Mouse (Mus musculus) liver, embryonic 11.5 days (tissue): ENCODE data around the gene R3hdm2. TPM values are rescaled to one million over a fixed set of nuclear protein-coding genes. Genes with fewer than 3 reads are reported as not detected.

Source experiments
- ATAC-seq: fragments of 200-750 bp; cut with Nextera tagmentation; replicated peaks from 2 replicates; pipeline ENCODE4 v1.8.0; 2017; ENCODE audit warnings: moderate number of reproducible peaks, mild to moderate bottlenecking, moderate TSS enrichment, moderate library complexity; ENCODE audit not compliant: low FRiP score
- DNase-seq: peaks from one replicate; pipeline ENCODE4 v3.0.0-alpha.2; 2017; ENCODE audit warnings: low spot score
- H3K27ac ChIP-seq: fragments of 300-500 bp; sonication (generic); 2 replicates; pipeline ENCODE4 v1.5.1; 2014; ENCODE audit warnings: mild to moderate bottlenecking, low read depth, low read length, control low read depth
- H3K27me3 ChIP-seq: fragments of 300-500 bp; sonication (generic); replicated peaks from 2 replicates; pipeline ENCODE4 v1.6.1; 2014; ENCODE audit warnings: low read length, mixed read lengths; ENCODE audit not compliant: control insufficient read depth, insufficient read depth
- H3K36me3 ChIP-seq: fragments of 300-500 bp; sonication (generic); 2 replicates; pipeline ENCODE4 v1.6.1; 2014; ENCODE audit warnings: mild to moderate bottlenecking, low read length, moderate library complexity, mixed read lengths; ENCODE audit not compliant: control insufficient read depth, insufficient read depth
- H3K4me1 ChIP-seq: fragments of 300-500 bp; sonication (generic); replicated peaks from 2 replicates; pipeline ENCODE4 v1.6.1; 2014; ENCODE audit warnings: low read length, mixed read lengths; ENCODE audit not compliant: control insufficient read depth, insufficient read depth
- H3K4me2 ChIP-seq: fragments of 300-500 bp; sonication (generic); 2 replicates; pipeline ENCODE4 v1.6.1; 2014; ENCODE audit warnings: mild to moderate bottlenecking, control low read depth, moderate library complexity
- H3K4me3 ChIP-seq: fragments of 300-500 bp; sonication (generic); 2 replicates; pipeline ENCODE4 v1.5.1; 2014; ENCODE audit warnings: low read depth, low read length, control low read depth
- H3K9ac ChIP-seq: fragments of 300-500 bp; sonication (generic); 2 replicates; pipeline ENCODE4 v1.6.1; 2014; ENCODE audit warnings: low read depth, low read length, control low read depth
- H3K9me3 ChIP-seq: fragments of 300-500 bp; sonication (generic); 2 replicates; pipeline ENCODE4 v1.6.1; 2016; ENCODE audit warnings: low read length, inconsistent platforms, mixed read lengths; ENCODE audit not compliant: control insufficient read depth
- WGBS: fragments of 180-500 bp; shearing (Covaris S2); extraction: QIAGEN DNeasy Blood & Tissue Kit; methylation state at CpG from one replicate; pipeline ENCODE4 v1.1.7; 2014; 5-methylcytosine and 5-hydroxymethylcytosine counted together
- polyA plus RNA-seq: library from polyadenylated mRNA; unstranded; fragments of >200 nt; fragmentation: Nextera tagmentation; extraction: Ambion mirVana; gene quantifications from 2 replicates; pipeline ENCODE4 v1.2.1, GENCODE M21; 2014

The R3hdm2 gene
- polyA plus RNA-seq, 1 experiment from 2014 or later = 33.8 TPM

- WGBS = 64% methylated on average over 13 of the region's 13 CpGs
- peaks cover 23% of the 10 kb centered on the region for H3K36me3 ChIP-seq
- no peak within 1 kb of the TSS for H3K9ac ChIP-seq
- H3K9me3 ChIP-seq = no peaks in the 10 kb centered on the region
- no peak within 1 kb of the TSS for H3K27ac ChIP-seq
- DNase-seq = no peak
- no peaks in the 10 kb centered on the region for H3K4me1 ChIP-seq
- H3K4me2 ChIP-seq = no peak within 1 kb of the TSS
- H3K27me3 ChIP-seq = no peaks in the 10 kb centered on the region
- ATAC-seq = peak; percentile 41; the same call in 1 of the 2 replicates
- no peak within 1 kb of the TSS for H3K4me3 ChIP-seq
These were observed 121.1 kb downstream of the R3hdm2 start, which contains the start of gene Stac3 for GRCm38 (mm10) chr10:127500894-127501893. Stac3 (plus strand) TSS chr10:127501686.

GRCm38 (mm10) chr10:127508239-127508638, 128.1 kb downstream of the R3hdm2 start:
- peaks cover 28% of the 10 kb centered on the region for H3K4me1 ChIP-seq
- WGBS = 4% methylated on average over 15 of the region's 15 CpGs
- no peak overlapping the region for H3K9ac ChIP-seq
- H3K27me3 ChIP-seq = peaks cover 54% of the 10 kb centered on the region
- no peaks in the 10 kb centered on the region for H3K9me3 ChIP-seq
- H3K36me3 ChIP-seq = no peaks in the 10 kb centered on the region
- DNase-seq = peak; percentile 77
- 0 out of 2 replicates have a peak overlapping the region, but pooled peaks have one; percentile 16 for H3K4me3 ChIP-seq
- ATAC-seq = 0 out of 2 replicates have a peak, but pooled peaks have one; percentile 19
- H3K27ac ChIP-seq = no peak overlapping the region
- peak overlapping the region; percentile 79 for H3K4me2 ChIP-seq

- no peak overlapping the region for H3K9ac ChIP-seq
- H3K27ac ChIP-seq = no peak overlapping the region
- peak; percentile 89 for DNase-seq
- H3K36me3 ChIP-seq = no peaks in the 10 kb centered on the region
- peak; percentile 22 for ATAC-seq
- peaks cover 38% of the 10 kb centered on the region for H3K4me1 ChIP-seq
- peak overlapping the region; percentile 43 for H3K4me3 ChIP-seq
- no peaks in the 10 kb centered on the region for H3K9me3 ChIP-seq
- H3K27me3 ChIP-seq = peaks cover 61% of the 10 kb centered on the region
- WGBS = 2% methylated on average over 35 of the region's 35 CpGs
- H3K4me2 ChIP-seq = peak overlapping the region; percentile 79
These were observed 129.1 kb downstream of the R3hdm2 start for GRCm38 (mm10) chr10:127509051-127509836.

- Histone ChIP-seq H3K27me3 (peaks cover 69% of the 10 kb centered on the region), H3K4me3 (0 out of 2 replicates have a peak overlapping the region, but pooled peaks have one; percentile 43), H3K36me3 (no peaks in the 10 kb centered on the region), H3K4me1 (peaks cover 46% of the 10 kb centered on the region), H3K9ac (no peak overlapping the region), H3K9me3 (no peaks in the 10 kb centered on the region), H3K27ac (no peak overlapping the region), H3K4me2 (peak overlapping the region; percentile 79)
- WGBS = 10% methylated on average over 17 of the region's 17 CpGs
- ATAC-seq = no peak
- no peak for DNase-seq
These were observed 129.9 kb downstream of the R3hdm2 start for GRCm38 (mm10) chr10:127509837-127510701.

- Histone ChIP-seq H3K9me3 (no peaks in the 10 kb centered on the region), H3K36me3 (no peaks in the 10 kb centered on the region), H3K9ac (no peak overlapping the region), H3K27me3 (peaks cover 75% of the 10 kb centered on the region), H3K4me1 (peaks cover 55% of the 10 kb centered on the region), H3K4me3 (peak overlapping the region; percentile 45; the same call in 1 of the 2 replicates), H3K4me2 (peak overlapping the region; percentile 82), H3K27ac (no peak overlapping the region)
- no peak for ATAC-seq
- 9% methylated on average over 11 of the region's 11 CpGs for WGBS
- DNase-seq = no peak
These were observed 130.9 kb downstream of the R3hdm2 start for GRCm38 (mm10) chr10:127510895-127511617.

GRCm38 (mm10) chr10:127511634-127512306, 131.6 kb downstream of the R3hdm2 start:
- no peaks in the 10 kb centered on the region for H3K9me3 ChIP-seq
- H3K4me1 ChIP-seq = peaks cover 62% of the 10 kb centered on the region
- WGBS = 2% methylated on average over 46 of the region's 46 CpGs
- H3K36me3 ChIP-seq = no peaks in the 10 kb centered on the region
- H3K9ac ChIP-seq = peak overlapping the region; percentile 21; the same call in 1 of the 2 replicates
- no peak for ATAC-seq
- peak overlapping the region; percentile 45 for H3K4me3 ChIP-seq
- H3K27ac ChIP-seq = no peak overlapping the region
- H3K27me3 ChIP-seq = peaks cover 75% of the 10 kb centered on the region
- peak overlapping the region; percentile 82 for H3K4me2 ChIP-seq
- DNase-seq = peak; percentile 52

GRCm38 (mm10) chr10:127512307-127512666, 132.2 kb downstream of the R3hdm2 start:
- H3K36me3 ChIP-seq = peaks cover 3% of the 10 kb centered on the region
- no peak for ATAC-seq
- H3K9ac ChIP-seq = peak overlapping the region; percentile 1; the same call in 1 of the 2 replicates
- no peak overlapping the region for H3K27ac ChIP-seq
- H3K9me3 ChIP-seq = no peaks in the 10 kb centered on the region
- H3K27me3 ChIP-seq = peaks cover 71% of the 10 kb centered on the region
- no peak for DNase-seq
- H3K4me3 ChIP-seq = peak overlapping the region; percentile 45
- H3K4me1 ChIP-seq = peaks cover 67% of the 10 kb centered on the region
- whole genome bisulfite sequencing = 4% methylated on average over 7 of the region's 7 CpGs
- H3K4me2 ChIP-seq = peak overlapping the region; percentile 82
